Mouse (Mus musculus) gastrocnemius, postnatal 14 days (tissue): Measurements from ENCODE around the gene Adgrf1. TPM values are rescaled to one million over a fixed set of nuclear protein-coding genes. Genes with fewer than 3 reads are reported as not detected.
A peak's percentile ranks its signal among the peaks of the same experiment; 100 is the strongest.

Experiments
- DNase-seq: peaks from one replicate; pipeline ENCODE4 v3.0.0; 2021; ENCODE audit warnings: mixed read lengths
- intact Hi-C: fragments of 180-260 bp; cut with DNase I; formaldehyde crosslinking; loops from one replicate; pipeline ENCODE4 v1.15.1; 2025; ENCODE audit warnings: low total_unique reads
- long read RNA-seq, 2 experiments: library from polyadenylated mRNA; stranded (forward); transcript quantifications; one replicate each; pipeline ENCODE4 v2.0.0; 2021
- total RNA-seq, 2 experiments: library from RNA; stranded (reverse); gene quantifications; 2 replicates each; pipeline ENCODE4 v1.2.3; 2021

The Adgrf1 gene
- total RNA-seq = under 1 TPM in 1 of 2 experiments, not detected in 1; 0.04 TPM
- long read RNA-seq, experiment 1 = 0 reads
- long read RNA-seq, experiment 2 = 0 reads

DNA sequence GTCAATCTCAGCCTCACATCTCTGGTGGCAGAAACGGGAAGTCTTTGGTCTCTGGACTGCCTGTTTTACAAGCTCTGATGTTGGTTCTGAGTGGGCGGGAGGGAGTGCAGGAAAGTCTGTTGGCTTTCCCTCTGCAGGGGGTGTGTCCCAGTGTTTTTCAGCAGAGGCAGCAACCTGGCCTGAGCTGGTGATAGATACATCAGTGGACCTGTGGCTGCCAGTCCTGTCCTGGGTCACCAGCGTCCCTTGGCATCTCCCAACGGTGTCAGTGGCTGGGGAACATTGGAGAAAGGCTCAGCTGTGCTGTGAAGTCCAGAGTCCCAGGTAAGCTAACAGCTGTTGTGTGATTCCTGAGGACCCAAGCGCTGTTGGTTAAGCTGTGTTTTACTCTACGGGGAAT is at the start of gene Adgrf1:
Adgrf1 (plus strand) TSS at position 169 of the 400 bp plus-strand sequence.
- intact Hi-C loops = no loop called here

GRCm38 (mm10) chr17:43226101-43226500 is 44.0 kb upstream of the Adgrf1 start:
- intact Hi-C loops = loop anchor here (10.0 kb wide), 1 partner anchor 91 kb away; no protein-coding TSS in a partner anchor

More for the DNA sequence above, at the start of gene Adgrf1:
- no peak for DNase-seq

DNA sequence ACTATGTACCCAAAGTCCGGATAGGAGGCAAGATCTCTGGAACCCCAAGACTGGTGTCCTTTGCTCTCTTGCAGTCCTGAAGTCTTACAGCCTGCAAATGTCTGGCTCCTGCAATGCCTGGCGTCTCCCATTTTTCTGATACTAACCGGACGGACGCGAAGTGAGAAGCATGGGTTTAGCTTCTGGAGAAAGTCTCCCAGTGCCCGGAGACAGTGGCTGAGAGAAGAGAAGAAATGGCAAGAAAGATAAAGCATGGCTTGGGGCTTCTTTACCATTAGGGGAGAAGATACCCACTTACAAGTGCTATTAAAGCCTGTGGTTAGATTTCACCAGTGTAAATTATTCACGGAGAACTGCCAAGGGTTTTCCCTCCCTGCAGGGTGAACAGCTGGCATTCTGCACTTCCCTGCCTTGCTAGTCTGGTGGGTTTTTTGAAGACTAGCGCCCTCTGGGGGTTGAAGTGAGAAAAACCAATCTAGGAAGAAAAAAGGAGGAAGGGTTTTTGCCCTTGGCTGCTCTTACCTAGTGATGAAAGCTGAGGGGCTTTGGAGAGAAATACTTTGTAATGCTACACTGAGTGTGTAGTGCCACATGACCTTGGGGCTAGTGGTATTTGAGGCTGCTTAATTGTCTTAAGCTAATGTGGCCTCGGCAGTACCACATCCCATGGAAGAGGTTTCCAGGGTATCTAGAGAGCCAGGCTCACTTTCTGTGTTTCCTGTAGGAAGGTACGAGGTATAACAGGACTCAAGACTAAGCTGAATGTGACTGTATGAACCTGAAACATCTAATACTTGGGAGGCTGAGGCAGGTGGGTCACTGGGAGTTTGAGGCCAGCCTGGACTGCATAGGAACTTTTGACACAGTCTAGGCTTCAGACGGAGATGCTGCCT is 40.3 kb upstream of the Adgrf1 start:
- intact Hi-C loops = loop anchor here (1.0 to 10.0 kb wide), 2 partner anchors 95 to 216 kb away; no protein-coding TSS in a partner anchor
- DNase-seq = peak; percentile 58

More at GRCm38 (mm10) chr17:43226101-43226500, 44.0 kb upstream of the Adgrf1 start:
- no peak for DNase-seq

- intact Hi-C loops = no loop called here
Measured at GRCm38 (mm10) chr17:43230821-43231220, 39.3 kb upstream of the Adgrf1 start.

GRCm38 (mm10) chr17:43232769-43233168 is 37.4 kb upstream of the Adgrf1 start:
- intact Hi-C loops = no loop called here
- DNase-seq = no peak

More at GRCm38 (mm10) chr17:43230821-43231220, 39.3 kb upstream of the Adgrf1 start:
- no peak for DNase-seq

GRCm38 (mm10) chr17:43236656-43237250 is 33.4 kb upstream of the Adgrf1 start:
- intact Hi-C loops = no loop called here
- no peak for DNase-seq

- no peak for DNase-seq
- intact Hi-C loops = no loop called here
Measured at GRCm38 (mm10) chr17:43239035-43239434, 31.1 kb upstream of the Adgrf1 start.

GRCm38 (mm10) chr17:43241134-43241533 is 29.0 kb upstream of the Adgrf1 start:
- DNase-seq = peak; percentile 85
- intact Hi-C loops = no loop called here

GRCm38 (mm10) chr17:43242609-43243008 is 27.5 kb upstream of the Adgrf1 start:
- no peak for DNase-seq
- intact Hi-C loops = no loop called here

DNA sequence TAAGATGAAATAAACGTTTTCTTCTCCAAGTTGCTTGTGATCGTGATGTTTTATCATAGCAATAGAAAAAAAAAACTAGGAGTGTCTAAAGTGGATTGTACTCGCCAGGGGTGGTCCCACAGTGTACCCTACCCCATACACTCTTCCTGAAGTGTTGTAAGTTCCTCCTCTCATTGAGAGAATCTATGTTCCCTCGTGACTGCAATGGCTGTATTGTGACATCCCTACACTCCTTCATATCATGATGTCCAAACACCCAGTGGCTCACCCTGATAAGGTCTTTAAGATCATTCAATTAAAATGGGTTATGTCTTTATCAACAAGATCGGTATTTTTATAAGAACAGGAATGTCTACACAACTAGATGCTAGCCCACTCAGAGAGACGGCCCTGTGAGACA is 24.8 kb upstream of the Adgrf1 start:
- intact Hi-C loops = no loop called here
- no peak for DNase-seq

- intact Hi-C loops = no loop called here
- no peak for DNase-seq
Measured at GRCm38 (mm10) chr17:43247245-43247644, 22.9 kb upstream of the Adgrf1 start.

- intact Hi-C loops = no loop called here
- DNase-seq = no peak
Measured at GRCm38 (mm10) chr17:43249645-43250044, 20.5 kb upstream of the Adgrf1 start.

GRCm38 (mm10) chr17:43251249-43252125 is 18.6 kb upstream of the Adgrf1 start:
- peak; percentile 38 for DNase-seq
- intact Hi-C loops = no loop called here

GRCm38 (mm10) chr17:43252846-43253245 is 17.3 kb upstream of the Adgrf1 start:
- DNase-seq = no peak
- intact Hi-C loops = no loop called here

DNA sequence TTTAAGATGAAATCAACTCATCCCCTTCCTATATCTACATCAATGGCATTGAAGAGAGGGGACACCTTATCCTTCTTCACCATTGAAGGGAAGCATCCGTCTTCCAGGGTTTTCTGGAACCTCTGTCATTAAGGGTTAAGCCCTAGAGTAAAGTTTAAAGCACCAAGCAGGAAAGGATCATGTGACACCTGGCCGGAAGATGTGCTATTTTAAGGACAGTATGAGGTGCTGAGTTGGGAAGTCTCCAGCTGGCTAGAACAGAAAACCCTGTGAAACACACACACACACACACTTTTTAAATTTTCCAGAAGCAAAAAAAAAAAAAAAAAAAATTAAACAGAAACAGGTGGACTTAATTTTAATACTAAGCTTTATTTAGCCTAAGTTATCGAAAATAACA is 15.9 kb upstream of the Adgrf1 start:
- intact Hi-C loops = no loop called here
- peak; percentile 18 for DNase-seq

- intact Hi-C loops = no loop called here
- DNase-seq = no peak
Measured at GRCm38 (mm10) chr17:43256536-43257135, 13.5 kb upstream of the Adgrf1 start.

GRCm38 (mm10) chr17:43257699-43258098 is 12.4 kb upstream of the Adgrf1 start:
- no peak for DNase-seq
- intact Hi-C loops = no loop called here

- DNase-seq = no peak
- intact Hi-C loops = loop anchor here (10.0 kb wide), 1 partner anchor 343 kb away; no protein-coding TSS in a partner anchor
Measured at GRCm38 (mm10) chr17:43261937-43262336, 8.2 kb upstream of the Adgrf1 start.

GRCm38 (mm10) chr17:43264739-43265138 is 5.4 kb upstream of the Adgrf1 start:
- intact Hi-C loops = loop anchor here (10.0 kb wide), 1 partner anchor 340 kb away; no protein-coding TSS in a partner anchor
- DNase-seq = no peak
